Mouse (Mus musculus): ENCODE measurements around the gene Fam98c. TPM values are rescaled to one million over a fixed set of nuclear protein-coding genes. Genes with fewer than 3 reads are reported as not detected.
"Not testable (repeated sequence)": the region's sequence is repeated elsewhere in the genome, so short reads cannot be mapped to it uniquely, and the experiment has no call there.

Fam98c gene
- total RNA-seq (2021): 10 to 100 TPM; 10.7 to 11.7 TPM
- long read RNA-seq, experiment 1, transcript Fam98c-209 (8 exons, 1,293 nt): major isoform, 15 of 22 reads
- long read RNA-seq, experiment 1, partial matches to known transcripts: 3 of 22 reads
- long read RNA-seq, experiment 1, other reads (novel, unspliced or antisense): 1 of 22 reads
- long read RNA-seq, experiment 2, transcript Fam98c-202 (7 exons, 1,359 nt): minor isoform, 10 of 40 reads
- long read RNA-seq, experiment 2, transcript Fam98c-209 (8 exons, 1,293 nt): major isoform, 21 of 40 reads
- long read RNA-seq, experiment 2, partial matches to known transcripts: 3 of 40 reads
- long read RNA-seq, experiment 2, other reads (novel, unspliced or antisense): 5 of 40 reads

DNA sequence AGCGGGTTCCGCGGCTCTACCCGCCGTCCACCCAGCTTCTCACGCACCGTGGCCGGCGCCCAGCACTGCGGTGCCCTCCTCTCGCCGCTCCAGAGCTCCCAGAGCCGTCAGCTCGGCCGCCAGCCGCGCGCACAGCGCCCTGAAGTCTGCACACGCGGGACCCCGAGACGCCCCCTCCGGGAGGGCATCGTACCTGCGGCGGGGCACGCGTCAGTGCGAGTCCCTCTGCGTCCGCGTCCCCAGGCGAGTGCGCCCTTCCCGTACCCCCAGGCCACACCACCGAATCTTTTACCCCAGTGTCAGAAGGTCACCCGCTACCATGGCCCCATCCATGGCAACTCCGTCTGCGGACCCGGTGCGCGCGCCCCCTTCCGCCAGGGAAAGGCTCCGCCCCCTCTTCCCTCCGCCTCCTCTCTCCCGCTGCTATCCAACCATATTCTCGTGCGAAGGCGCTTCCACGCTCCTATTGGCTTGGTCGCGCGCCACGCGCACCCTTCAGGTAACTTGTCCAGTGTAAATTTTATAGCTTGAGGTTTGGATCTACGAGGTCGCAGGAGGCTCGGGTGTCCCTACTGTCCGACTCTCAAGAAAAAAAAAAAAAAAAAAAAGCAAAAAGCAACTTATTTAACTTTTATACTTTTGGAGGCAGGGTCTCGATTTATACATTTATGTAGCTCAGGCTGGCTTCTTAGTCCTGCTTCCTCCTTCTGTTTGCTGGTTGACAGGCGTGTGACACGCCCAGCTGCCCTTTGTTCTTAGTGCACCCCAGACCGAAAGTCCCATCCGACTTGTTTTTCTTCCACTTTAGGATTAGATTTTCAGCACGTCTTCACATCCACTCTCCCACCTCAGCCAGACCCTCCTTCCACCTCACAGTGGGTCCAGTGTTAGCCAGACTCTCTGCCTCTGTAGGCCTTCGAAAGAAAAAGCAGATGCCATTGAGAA is at the start of gene Fam98c:
Gene Fam98c (minus strand): TSS at position 397 of the 945 bp plus-strand sequence.
- peak; percentile 74 to 77 for DNase-seq
- intact Hi-C loops (cut with DNase I): no loop called here

DNA sequence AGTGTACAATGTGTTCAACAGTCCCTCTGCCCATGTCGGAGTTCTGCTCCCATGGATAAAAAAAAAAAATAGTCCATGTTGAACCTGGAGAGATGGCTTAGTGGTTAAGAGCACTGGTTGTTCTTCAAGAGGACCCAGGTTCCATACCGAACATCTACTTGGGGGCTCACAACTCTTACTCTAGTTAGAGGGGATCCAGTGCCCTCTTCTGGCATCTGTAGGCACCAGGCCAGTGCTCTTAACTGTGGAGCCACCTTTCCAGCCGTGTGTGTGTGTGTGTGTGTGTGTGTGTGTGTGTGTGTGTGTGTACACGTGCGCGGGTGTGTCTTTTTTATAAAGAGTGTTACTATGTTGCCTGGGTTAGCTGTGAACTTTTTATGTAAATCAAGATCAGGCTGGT is 46.5 kb upstream of the Fam98c start:
- intact Hi-C loops (cut with DNase I): loop anchor here (10.0 kb wide), 1 partner anchor 512 kb away; no protein-coding TSS in a partner anchor
- no peak for DNase-seq

DNA sequence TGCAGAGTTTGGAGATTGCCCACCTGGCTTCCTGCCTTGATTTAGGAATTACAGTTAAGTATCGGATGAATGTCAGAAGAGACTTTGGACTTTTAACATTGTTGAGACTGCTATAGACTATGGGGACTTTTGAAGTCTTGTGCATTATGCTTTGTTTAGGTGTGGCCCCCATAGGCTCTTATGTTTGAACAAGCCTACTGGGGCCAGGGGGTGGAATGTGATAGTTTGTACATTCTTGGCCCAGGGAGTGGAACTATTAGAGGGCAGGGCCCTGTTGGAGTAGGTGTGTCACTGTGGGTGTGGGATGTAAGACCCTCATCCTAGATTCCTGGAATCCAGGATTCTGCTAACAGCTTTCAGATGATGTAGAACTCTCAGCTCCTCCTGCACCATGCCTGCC is 38.2 kb upstream of the Fam98c start:
- DNase-seq; intact Hi-C loops (cut with DNase I): not testable (repeated sequence)

DNA sequence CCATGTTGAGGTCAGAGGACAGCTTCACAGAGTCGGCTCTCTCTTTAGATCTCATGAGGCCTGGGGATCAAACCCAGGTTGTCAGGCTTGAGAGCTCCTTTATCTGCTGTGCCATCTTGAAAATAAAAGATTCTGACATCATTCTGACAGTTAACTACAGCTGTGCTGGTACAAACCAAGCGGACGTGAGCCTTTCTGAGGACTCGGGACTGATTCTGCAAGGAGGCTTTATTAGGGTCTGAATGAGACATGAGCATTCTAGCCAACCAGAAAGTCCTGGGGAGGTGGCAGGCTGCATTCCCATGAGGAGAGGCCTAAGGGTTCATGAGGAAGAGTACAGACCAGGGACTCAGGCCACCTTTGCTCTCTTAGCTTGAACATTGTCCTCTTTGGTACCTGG is 25.3 kb upstream of the Fam98c start:
- DNase-seq: not testable (repeated sequence)

DNA sequence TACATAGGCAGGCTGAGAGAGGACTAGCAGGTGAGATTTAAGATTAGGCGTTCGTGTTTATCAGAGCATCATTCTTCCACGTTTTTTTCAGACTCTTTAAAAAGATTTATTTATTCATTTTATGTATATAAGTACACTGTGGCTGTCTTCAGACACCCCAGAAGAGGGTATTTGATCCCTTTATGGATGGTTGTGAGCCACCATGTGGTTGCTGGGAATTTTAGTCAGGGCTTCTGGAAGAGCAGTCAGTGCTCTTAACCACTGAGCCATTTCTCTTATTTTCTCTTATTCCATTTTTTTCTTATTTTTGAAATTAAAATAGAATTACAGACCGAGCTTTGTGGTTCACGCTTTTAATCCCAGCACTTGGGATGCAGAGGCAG is 24.8 kb upstream of the Fam98c start:
- intact Hi-C loops (cut with DNase I): loop anchor here (2.0 kb wide), 1 partner anchor 58 kb away; the partner anchor contains the start of gene Yif1b
- no peak for DNase-seq

More for the DNA sequence above, 25.3 kb upstream of the Fam98c start:
- intact Hi-C loops (cut with DNase I): loop anchor here (2.0 kb wide), 1 partner anchor 57 kb away; the partner anchor contains the start of gene Yif1b

DNA sequence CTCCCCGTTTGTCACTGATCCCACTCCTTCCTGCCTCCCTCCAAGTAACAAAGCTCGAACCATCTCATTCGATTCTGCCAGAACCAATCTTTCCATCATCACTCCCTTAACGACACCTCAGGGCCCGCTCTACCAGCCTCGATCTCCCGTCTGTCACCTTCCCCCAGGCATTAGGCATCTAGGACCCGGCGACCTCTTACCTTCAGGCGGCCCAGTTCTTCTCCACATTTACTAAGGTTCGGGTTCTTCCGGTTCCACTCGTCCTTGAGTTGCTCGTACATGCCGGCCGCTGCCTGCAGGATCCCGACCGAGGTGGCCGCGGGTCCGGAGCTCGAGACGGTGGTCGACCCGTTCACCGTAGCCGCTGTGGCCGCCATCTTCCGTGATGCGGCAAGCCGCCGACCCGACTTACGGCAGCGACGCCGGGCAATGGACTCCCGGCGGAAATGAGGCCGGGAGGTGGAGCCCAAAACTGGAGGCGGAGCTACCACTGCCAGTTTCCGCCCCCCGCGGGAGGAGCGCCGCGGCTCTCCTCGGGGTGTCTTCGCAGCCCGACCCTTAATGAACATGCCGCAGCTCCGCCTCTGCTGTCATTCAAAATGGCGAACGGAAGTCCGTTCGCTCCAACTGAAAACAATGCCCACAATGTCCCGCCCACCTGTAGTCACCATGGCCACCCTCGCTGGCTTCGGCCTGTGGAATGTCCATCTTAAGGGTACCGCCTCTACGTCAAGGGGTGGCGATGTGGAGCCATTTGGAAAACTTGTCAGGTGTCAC is 24.2 kb upstream of the Fam98c start, which contains the start of gene Psmd8:
Gene Psmd8 (minus strand): TSS at position 625 of the 777 bp plus-strand sequence.
- intact Hi-C loops (cut with DNase I): loop anchor here (2.0 kb wide), 1 partner anchor 59 kb away; the partner anchor contains the start of gene Yif1b

DNA sequence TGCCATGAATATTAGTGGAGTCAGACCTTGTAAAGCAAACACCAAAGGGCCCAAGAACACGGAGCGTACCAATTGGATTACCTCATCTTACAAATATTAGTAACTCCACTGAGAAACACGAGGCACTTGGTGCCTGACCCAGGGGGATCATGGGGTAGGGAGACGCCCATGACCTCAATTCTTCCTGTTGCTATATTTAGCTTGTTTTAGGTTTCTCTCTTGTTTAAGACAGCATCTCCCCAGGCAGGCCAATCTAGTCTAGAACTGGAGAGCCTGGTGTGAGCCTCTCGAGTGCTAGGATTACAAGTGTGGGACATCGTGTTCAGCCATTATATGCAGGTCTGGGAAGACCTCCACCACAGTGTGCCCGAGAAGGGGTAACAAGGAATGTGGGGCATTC is 23.3 kb upstream of the Fam98c start:
- DNase-seq: no peak
- intact Hi-C loops (cut with DNase I): no loop called here

More for the DNA sequence above, 24.2 kb upstream of the Fam98c start, which contains the start of gene Psmd8:
- DNase-seq: peak; percentile 93 to 97

DNA sequence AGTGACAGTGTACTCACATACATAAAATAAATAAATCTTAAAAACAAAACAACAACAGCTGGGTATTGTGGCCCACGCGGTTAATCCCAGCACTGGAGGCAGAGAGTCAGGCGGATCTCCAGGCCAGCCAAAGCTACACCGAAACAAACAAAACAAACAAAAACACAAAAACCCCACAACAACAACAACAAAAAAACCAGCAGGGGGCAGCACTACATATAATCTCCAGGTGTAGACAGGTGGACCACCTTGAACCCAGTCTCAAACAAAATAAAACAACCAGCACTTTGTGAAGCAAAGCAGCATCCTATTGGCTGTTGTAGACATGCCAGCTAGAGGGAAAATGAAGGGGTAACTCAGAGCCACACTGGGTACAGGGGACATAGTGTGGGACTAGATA is 22.1 kb upstream of the Fam98c start:
- intact Hi-C loops (cut with DNase I): no loop called here
- no peak for DNase-seq

DNA sequence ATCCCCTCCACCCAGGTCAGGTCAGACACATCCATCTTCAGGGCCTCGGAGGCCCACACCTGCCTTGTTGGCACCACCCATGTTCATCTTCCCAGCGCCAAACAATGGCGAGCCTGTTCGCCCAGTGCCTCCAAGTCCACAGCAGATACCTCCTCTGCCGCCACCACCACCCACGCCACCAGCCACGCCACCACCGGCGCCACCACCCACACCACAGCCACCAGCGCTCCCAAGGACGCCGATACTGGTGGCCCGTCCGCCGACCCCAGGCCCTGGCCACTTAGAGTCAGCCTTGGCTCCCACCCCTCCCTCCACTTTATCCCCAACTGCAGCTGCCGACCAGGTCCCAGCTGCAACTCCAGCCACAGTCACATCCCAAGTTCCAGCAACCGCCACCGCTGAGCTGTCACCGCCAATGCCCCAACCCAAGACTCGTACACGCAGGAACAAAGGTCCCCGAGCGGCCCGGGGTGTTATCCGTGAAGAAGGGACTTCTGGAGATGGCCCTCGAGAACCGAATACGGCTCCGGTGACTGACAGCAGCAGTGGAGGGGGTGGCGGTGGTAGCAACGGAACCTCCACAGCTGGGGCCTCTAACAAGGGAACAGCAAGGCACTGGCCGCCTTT is 16.5 kb upstream of the Fam98c start:
- intact Hi-C loops (cut with DNase I): no loop called here
- DNase-seq: no peak

DNA sequence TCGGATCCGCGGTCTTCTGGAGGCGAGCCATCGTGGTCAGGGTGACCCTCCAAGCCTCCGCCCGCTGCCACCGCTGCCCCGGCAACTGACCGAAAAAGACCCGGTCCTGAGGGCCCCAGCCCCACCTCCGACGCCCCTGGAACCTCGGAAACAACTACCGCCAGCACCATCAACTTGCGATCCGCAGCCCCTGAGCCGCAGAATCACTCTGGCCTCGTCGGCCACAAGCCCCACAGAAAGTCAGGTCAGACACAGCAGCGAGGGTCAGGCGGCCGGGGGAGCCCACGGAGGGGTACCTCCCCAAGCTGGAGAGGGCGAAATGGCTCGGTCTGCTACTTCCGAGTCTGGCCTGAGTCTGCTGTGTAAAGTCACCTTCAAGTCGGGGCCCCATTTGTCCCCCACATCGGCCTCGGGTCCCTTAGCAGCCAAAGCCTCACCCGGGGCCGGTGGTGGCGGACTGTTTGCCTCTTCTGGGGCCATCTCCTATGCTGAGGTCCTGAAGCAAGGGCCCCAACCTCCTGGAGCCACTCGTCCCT is 15.6 kb upstream of the Fam98c start:
- intact Hi-C loops (cut with DNase I): no loop called here
- DNase-seq: no peak

DNA sequence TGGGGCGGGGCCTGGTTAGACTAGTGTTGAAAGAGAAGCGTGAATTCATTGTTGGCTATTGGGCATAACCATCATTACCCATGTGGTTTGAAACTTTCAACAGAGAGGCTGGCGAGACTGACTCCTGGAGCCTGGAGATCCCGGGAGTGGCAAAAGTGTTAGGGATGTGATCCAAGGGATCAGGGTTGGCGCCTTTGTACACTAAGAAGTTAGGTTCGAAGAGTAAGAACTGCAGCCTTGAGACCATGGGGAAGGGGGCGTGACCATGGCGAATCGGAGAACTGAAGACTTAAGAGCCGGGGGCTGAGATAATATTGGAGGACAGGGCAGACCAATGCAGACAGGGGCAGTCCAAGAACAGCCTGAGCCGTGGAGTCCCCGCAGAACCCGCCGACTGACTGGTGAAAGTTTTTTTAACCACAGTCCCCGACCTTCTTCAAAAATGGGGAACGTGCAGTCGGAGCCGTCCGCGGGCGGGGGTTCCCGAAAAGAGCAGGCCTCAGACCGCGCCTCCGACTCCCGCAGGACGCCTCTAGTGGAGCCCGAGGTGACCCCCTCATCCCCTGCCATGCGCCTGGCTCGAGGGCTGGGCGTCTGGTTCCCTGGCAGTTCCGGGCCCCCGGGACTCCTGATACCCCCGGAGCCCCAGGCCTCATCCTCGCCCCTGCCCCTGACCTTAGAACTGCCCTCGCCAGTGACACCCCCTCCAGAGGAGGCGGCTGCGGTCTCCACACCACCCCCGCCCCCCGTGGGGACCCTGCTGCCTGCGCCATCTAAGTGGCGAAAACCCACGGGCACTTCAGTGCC is 14.9 kb upstream of the Fam98c start:
- intact Hi-C loops (cut with DNase I): no loop called here
- DNase-seq: no peak

DNA sequence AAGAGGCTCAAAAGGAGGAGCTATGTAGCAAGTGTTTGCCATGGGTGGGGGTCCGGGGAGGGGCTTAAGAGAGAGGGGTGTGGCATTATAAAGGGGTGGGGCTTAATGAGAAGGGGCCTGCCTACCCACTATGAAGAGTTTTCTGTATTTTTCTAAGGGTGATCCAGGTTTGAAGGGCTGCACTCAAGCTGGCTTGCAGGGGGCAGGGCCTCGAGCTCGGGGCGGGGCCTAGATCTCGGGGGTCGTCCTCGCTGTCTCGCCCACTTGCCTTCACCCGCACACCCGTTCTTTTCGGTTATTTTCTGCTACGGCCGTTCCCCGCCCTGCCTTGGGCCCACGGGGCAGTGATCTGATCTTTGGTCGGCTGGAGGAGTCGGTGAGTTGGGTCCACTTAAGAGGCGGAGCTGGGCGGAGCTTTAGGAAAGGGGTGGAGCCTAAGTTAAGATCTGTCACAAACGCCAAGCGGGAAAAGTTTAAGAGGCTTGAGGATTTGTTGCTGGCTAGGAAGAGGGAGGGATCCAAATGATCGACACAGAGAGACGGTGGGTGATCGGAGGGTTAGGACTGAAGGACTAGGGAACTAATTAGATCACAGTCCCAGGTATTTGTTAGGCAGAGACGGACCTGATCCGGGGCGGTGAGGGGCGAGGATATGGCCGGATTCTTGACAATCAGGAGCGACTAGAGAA is 14.2 kb upstream of the Fam98c start, which contains the start of the genes Ggn and Spred3:
Gene Ggn (plus strand): TSS at position 145 of the 689 bp plus-strand sequence.
Gene Spred3 (minus strand): TSS at position 346 of the 689 bp plus-strand sequence.
- DNase-seq: peak; percentile 74 to 77
- intact Hi-C loops (cut with DNase I): no loop called here

DNA sequence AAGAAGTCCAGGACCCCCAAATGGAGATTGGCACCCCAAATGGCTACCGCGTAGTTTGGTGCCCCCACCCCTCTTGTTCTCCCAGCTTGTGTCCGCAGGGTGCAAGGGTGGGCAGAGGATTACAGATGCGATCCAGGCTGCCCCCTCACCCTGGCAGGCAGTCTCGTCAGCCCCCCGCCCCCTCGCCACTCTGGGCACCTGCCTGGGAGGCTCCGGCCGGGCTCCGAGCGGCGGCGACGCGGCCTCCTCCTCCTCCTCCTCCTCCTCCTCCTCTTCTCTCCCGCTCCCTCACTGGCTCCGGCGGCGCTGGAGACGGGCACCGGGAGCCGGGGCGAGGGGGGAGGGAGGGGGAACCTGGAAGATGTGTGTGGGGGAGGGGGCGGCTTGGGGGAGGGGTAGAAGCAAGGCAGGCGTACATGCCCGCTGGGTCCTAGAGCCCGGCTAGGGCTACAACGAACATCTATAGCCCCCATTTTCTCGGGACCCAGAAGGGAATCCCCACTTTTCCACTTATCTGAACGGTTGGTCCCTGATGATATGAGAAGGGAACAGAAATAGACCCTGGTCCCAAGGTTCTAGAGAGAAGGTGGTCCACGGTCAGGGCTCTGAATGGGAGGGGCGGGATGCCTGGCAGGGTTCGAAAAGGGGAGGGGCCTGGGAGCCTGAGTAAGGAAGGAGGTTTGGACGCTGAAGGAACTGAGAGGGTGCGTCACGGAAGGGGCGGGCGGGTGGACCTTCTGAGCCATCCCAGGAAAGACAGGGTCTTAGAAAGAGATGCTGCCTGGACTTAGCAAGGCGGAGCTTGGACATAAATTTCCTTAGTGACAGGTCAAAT is 13.4 kb upstream of the Fam98c start:
- intact Hi-C loops (cut with DNase I): no loop called here
- peak; percentile 73 to 74 for DNase-seq

DNA sequence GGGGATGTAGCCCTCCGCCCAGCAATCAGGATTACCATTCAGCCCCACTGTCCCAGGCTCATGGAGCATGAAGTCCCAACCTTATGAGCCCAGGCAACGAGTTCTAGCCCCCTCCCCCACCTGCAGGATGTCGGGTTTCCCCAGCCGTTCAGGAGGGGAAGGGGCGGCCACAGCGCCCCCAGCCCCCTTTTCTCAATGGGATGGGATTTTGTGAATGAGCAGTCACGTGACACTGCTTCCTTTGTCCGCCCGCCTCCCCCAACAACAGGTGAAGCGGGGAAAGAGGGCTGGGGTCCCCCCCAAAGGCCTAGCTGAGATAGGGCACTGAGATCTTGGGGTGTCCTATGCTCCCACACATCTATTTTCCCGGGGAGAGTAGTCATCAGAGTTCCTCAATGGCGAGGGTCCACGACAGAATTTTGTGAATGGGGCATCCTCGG is 12.8 kb upstream of the Fam98c start:
- intact Hi-C loops (cut with DNase I): no loop called here
- DNase-seq: no peak

DNA sequence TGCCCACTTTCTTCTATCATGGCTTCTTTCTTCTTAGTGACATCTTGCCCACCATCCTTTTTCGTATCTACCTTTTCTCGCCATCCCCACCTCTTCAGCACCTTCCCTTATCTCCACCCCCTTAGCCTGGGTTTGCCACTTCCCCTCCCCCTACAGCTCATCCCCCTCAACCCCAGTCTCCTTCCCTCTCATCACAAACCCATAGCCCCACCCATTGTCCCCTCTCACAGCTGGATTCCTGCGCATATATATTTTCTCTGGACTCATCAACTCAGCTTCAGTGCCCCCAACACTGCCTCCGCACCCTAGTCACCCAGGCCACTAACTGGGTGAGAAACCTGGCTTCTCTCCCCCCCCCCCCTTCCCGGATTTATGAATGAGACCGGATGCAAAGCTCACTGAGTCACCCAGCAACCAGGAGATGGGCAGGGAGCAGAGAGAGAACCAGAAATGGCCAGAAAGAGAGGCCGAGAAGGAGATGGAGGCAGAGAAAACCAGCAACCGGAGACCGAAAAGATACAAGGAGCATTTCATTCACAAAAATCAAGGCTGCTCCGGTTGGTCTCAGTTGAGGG is 12.2 kb upstream of the Fam98c start:
- intact Hi-C loops (cut with DNase I): no loop called here
- DNase-seq: no peak

DNA sequence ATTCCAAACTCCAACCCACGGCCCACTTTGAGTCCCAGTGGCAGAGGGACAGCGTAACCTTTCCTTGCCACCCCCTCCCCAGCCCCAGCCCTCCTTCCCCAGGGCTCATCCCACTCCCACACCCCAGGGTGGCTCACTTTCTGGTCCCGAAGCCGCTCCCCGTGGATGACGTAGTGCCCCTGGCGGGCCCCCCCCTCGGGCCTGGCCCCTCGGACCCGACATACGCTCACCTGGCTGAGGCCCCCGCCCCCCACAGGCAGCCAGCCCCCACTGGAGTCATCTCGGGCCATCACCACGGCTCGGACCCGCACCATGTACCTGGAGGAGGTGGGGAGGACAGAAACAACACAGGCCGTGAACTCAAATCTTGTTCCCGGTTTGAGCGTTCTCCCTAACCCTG is 11.6 kb upstream of the Fam98c start:
- intact Hi-C loops (cut with DNase I): no loop called here
- no peak for DNase-seq
